Mouse (Mus musculus): ENCODE results near the gene Fam124a. TPM values are rescaled to one million over a fixed set of nuclear protein-coding genes. Genes with fewer than 3 reads are reported as not detected.
A peak's percentile ranks its signal among the peaks of the same experiment; 100 is the strongest.
"Not testable (repeated sequence)": the region's sequence is repeated elsewhere in the genome, so short reads cannot be mapped to it uniquely, and the experiment has no call there.

The Fam124a gene
- polyA plus RNA-seq, 1 experiment from 2014 or later, result 55.3 TPM

DNA sequence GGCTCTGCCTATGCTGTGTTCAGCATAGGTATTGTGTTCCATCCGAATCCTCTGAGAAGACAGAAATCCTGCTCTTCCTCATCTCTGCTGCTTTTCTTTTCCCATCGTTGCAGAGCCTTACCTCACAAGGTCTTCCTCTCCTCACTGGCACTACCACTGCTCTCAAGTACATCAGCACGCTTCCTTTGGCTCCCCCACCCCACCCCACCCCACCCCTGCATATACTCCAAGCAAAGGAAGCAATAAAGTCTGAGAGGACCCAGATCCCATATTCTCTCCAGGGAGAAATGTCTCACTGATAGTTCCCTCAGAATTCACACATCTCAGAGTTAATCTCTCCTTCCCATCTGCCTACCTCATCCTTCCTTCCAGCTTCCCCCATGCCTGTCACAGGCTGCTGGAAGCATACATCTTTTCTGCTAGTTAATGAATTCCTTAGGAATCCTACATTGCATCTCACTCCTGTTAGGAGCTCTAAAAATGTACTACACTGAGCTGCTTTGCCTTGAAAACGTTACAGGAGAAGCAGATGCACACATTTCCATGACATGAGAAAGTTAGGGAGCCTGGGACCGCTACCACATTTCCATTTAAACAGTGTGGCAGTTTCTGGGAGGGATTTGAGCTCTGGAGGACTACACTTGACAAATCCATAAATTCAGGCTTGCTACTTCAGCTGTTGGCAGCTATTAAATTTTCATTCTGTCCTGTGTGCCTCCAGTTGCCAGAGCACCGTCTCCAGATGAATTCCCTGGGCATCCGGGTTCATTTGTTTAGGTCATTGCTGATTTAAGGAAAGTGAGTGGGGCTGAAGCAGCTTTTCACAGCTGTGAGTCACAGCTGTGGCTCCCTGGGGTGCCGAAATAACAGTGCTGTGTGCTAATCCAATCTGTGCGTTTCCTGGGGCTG is 82.2 kb downstream of the Fam124a start:
- 24% methylated on average over 9 of the region's 9 CpGs for WGBS
- Histone ChIP-seq H3K36me3 (ENCODE audit: control insufficient read depth, insufficient read depth, low read length) (no peaks in the 10 kb centered on the region), H3K9me3 (replicated peaks; ENCODE audit: control insufficient read depth, low read length, poor library complexity, severe bottlenecking) (no peaks in the 10 kb centered on the region), H3K4me3 (ENCODE audit: low read depth, low read length) (no peak overlapping the region), H3K27ac (ENCODE audit: low read length) (peak overlapping the region; percentile 69), H3K4me1 (ENCODE audit: control insufficient read depth, insufficient read depth, low read length) (peaks cover 9% of the 10 kb centered on the region), H3K9ac (ENCODE audit: low read depth, low read length) (no peak overlapping the region), H3K27me3 (ENCODE audit: control insufficient read depth, insufficient read depth, low read depth, low read length) (no peaks in the 10 kb centered on the region), H3K4me2 (ENCODE audit: low read length) (peak overlapping the region; percentile 33)
- ATAC-seq, result peak; percentile 63

- H3K27me3 ChIP-seq (ENCODE audit: control insufficient read depth, insufficient read depth, low read depth, low read length), result no peaks in the 10 kb centered on the region
- no peak overlapping the region for H3K9ac ChIP-seq (ENCODE audit: low read depth, low read length)
- H3K36me3 ChIP-seq (ENCODE audit: control insufficient read depth, insufficient read depth, low read length), result no peaks in the 10 kb centered on the region
- no peaks in the 10 kb centered on the region for H3K9me3 ChIP-seq (replicated peaks; ENCODE audit: control insufficient read depth, low read length, poor library complexity, severe bottlenecking)
- peak overlapping the region; percentile 33 for H3K4me2 ChIP-seq (ENCODE audit: low read length)
- 30% methylated on average over 6 of the region's 6 CpGs for WGBS
- H3K4me1 ChIP-seq (ENCODE audit: control insufficient read depth, insufficient read depth, low read length), result peaks cover 9% of the 10 kb centered on the region
- ATAC-seq, result peak; percentile 34; the same call in 1 of the 2 replicates
- H3K4me3 ChIP-seq (ENCODE audit: low read depth, low read length), result no peak overlapping the region
- peak overlapping the region; percentile 69 for H3K27ac ChIP-seq (ENCODE audit: low read length)
Observed at GRCm38 (mm10) chr14:62638345-62638702, 82.8 kb downstream of the Fam124a start.

- WGBS, result 71% methylated on average over 6 of the region's 6 CpGs
- Histone ChIP-seq H3K9me3 (replicated peaks; ENCODE audit: control insufficient read depth, low read length, poor library complexity, severe bottlenecking) (no peaks in the 10 kb centered on the region), H3K9ac (ENCODE audit: low read depth, low read length) (no peak overlapping the region), H3K27ac (ENCODE audit: low read length) (no peak overlapping the region), H3K4me3 (ENCODE audit: low read depth, low read length) (no peak overlapping the region), H3K36me3 (ENCODE audit: control insufficient read depth, insufficient read depth, low read length) (no peaks in the 10 kb centered on the region), H3K4me1 (ENCODE audit: control insufficient read depth, insufficient read depth, low read length) (peaks cover 9% of the 10 kb centered on the region), H3K27me3 (ENCODE audit: control insufficient read depth, insufficient read depth, low read depth, low read length) (no peaks in the 10 kb centered on the region), H3K4me2 (ENCODE audit: low read length) (no peak overlapping the region)
- no peak for ATAC-seq
Observed at GRCm38 (mm10) chr14:62639111-62639510, 83.6 kb downstream of the Fam124a start.

DNA sequence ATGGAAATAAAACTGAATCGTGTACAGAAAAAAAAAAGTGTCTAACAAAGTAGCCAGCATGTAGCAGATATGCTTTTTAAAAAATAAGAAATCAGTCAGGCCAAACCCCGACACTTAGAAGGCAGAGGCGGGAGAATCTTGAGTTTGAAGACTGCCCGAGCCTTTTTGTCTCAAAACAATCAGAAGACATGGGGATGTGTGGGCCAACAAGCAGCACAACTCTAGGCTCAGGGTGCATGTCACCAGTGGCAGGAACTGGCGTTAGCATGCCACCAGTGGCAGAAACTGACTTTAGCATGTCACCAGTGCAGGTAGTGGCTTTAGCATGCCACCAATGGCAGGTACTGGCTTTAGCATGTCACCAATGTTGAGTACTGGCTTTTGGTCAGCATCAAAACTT is 84.0 kb downstream of the Fam124a start:
- no peak for ATAC-seq

DNA sequence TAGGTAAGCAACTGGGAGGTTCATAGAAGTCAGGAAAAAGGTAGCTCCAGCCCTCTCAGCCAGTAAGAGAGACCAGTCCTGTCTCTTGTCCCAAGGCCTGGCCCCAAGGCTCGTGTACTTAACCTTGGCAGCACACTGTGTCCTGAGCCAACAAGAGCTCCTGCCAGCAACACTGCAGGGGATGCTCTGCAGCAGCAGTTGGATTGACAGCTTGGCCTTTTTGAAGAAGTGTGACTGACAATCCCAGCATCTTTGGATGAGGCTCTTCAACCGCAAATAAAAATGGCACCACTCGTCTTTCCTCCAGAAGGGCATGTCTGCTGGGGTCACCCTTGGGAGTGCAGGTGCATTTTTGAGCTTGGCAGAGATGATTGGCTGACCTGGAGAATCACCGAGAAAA is 84.9 kb downstream of the Fam124a start:
- WGBS, result 54% methylated on average over 4 of the region's 4 CpGs
- ATAC-seq, result no peak
- peaks cover 9% of the 10 kb centered on the region for H3K4me1 ChIP-seq (ENCODE audit: control insufficient read depth, insufficient read depth, low read length)
- no peaks in the 10 kb centered on the region for H3K36me3 ChIP-seq (ENCODE audit: control insufficient read depth, insufficient read depth, low read length)
- no peak overlapping the region for H3K9ac ChIP-seq (ENCODE audit: low read depth, low read length)
- H3K4me3 ChIP-seq (ENCODE audit: low read depth, low read length), result no peak overlapping the region
- H3K9me3 ChIP-seq (replicated peaks; ENCODE audit: control insufficient read depth, low read length, poor library complexity, severe bottlenecking), result no peaks in the 10 kb centered on the region
- no peak overlapping the region for H3K4me2 ChIP-seq (ENCODE audit: low read length)
- H3K27ac ChIP-seq (ENCODE audit: low read length), result no peak overlapping the region
- H3K27me3 ChIP-seq (ENCODE audit: control insufficient read depth, insufficient read depth, low read depth, low read length), result no peaks in the 10 kb centered on the region

More for the DNA sequence above, 84.0 kb downstream of the Fam124a start:
- Histone ChIP-seq H3K4me1 (ENCODE audit: control insufficient read depth, insufficient read depth, low read length) (peaks cover 9% of the 10 kb centered on the region), H3K27me3 (ENCODE audit: control insufficient read depth, insufficient read depth, low read depth, low read length) (no peaks in the 10 kb centered on the region), H3K9me3 (replicated peaks; ENCODE audit: control insufficient read depth, low read length, poor library complexity, severe bottlenecking) (no peaks in the 10 kb centered on the region), H3K4me3 (ENCODE audit: low read depth, low read length) (no peak overlapping the region), H3K27ac (ENCODE audit: low read length) (no peak overlapping the region), H3K4me2 (ENCODE audit: low read length) (no peak overlapping the region), H3K9ac (ENCODE audit: low read depth, low read length) (no peak overlapping the region), H3K36me3 (ENCODE audit: control insufficient read depth, insufficient read depth, low read length) (no peaks in the 10 kb centered on the region)
- WGBS, result 91% methylated on average over 5 of the region's 5 CpGs

DNA sequence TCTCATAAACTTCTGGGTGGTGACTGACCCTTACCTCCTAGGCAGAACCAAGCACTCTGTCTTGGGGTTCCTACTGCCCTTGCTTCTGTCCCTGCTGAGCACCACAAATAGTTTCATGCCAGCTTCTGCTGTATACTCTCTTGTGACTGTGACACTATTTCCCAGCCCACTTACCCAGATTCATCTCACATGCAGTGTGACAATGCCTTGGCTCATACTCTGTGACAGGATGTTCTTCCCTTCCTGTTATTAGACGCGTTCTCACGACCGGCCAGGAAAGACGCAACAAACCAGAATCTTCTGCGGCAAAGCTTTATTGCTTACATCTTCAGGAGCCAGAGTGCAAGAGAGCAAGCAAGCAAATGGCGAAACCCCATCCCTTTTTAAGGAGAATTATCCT is 86.8 kb downstream of the Fam124a start:
- not testable (repeated sequence) for H3K4me1 ChIP-seq (ENCODE audit: control insufficient read depth, insufficient read depth, low read length); H3K36me3 ChIP-seq (ENCODE audit: control insufficient read depth, insufficient read depth, low read length); ATAC-seq; H3K9me3 ChIP-seq (replicated peaks; ENCODE audit: control insufficient read depth, low read length, poor library complexity, severe bottlenecking); H3K9ac ChIP-seq (ENCODE audit: low read depth, low read length); H3K4me2 ChIP-seq (ENCODE audit: low read length); H3K27me3 ChIP-seq (ENCODE audit: control insufficient read depth, insufficient read depth, low read depth, low read length); H3K4me3 ChIP-seq (ENCODE audit: low read depth, low read length); H3K27ac ChIP-seq (ENCODE audit: low read length)
- WGBS, result 96% methylated on average over 6 of the region's 7 CpGs

DNA sequence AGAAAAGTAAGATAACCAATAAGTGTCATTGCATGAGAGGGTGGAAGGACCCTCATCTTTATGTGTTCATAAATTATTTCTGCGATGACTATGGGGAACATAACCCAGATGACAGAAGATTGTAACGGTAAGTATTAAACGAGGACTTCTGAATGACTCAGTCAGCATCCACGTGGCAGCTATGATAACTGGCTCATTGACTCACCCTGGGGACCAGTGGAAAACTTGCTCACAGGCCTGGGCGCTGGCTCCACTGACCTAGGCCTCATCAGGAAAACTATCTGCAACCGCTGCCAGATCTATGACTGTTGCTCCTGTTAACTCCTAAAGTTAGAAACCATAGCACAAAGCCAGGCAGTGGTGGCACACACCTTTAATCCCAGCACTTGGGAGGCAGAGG is 92.9 kb downstream of the Fam124a start:
- H3K27me3 ChIP-seq (ENCODE audit: control insufficient read depth, insufficient read depth, low read depth, low read length), result no peaks in the 10 kb centered on the region
- H3K36me3 ChIP-seq (ENCODE audit: control insufficient read depth, insufficient read depth, low read length), result no peaks in the 10 kb centered on the region
- no peak overlapping the region for H3K4me3 ChIP-seq (ENCODE audit: low read depth, low read length)
- no peak overlapping the region for H3K4me2 ChIP-seq (ENCODE audit: low read length)
- H3K4me1 ChIP-seq (ENCODE audit: control insufficient read depth, insufficient read depth, low read length), result no peaks in the 10 kb centered on the region
- 89% methylated on average over 6 of the region's 6 CpGs for WGBS
- ATAC-seq, result no peak
- no peaks in the 10 kb centered on the region for H3K9me3 ChIP-seq (replicated peaks; ENCODE audit: control insufficient read depth, low read length, poor library complexity, severe bottlenecking)
- no peak overlapping the region for H3K9ac ChIP-seq (ENCODE audit: low read depth, low read length)
- no peak overlapping the region for H3K27ac ChIP-seq (ENCODE audit: low read length)

DNA sequence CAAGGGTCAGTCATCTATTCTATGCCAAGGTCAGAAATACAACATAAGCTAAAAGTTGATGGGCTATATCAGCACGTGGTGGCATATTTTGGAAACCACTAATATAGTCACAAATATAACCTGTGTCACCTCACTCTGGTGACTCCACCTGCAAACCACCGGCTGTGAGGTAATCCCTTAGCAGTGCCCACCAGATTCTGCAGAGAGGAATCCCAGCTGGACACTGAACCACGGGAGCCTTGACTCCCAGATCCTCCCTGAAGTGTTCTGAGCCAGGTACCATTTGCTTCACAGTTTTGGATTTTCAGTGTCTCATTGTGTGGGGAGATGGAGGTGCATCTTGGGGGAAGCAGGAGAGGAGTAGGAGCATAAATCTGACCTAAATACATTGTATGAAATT is 94.8 kb downstream of the Fam124a start:
- ATAC-seq, result no peak
- Histone ChIP-seq H3K27me3 (ENCODE audit: control insufficient read depth, insufficient read depth, low read depth, low read length) (no peaks in the 10 kb centered on the region), H3K9me3 (replicated peaks; ENCODE audit: control insufficient read depth, low read length, poor library complexity, severe bottlenecking) (no peaks in the 10 kb centered on the region), H3K4me2 (ENCODE audit: low read length) (no peak overlapping the region), H3K4me1 (ENCODE audit: control insufficient read depth, insufficient read depth, low read length) (no peaks in the 10 kb centered on the region), H3K36me3 (ENCODE audit: control insufficient read depth, insufficient read depth, low read length) (no peaks in the 10 kb centered on the region), H3K9ac (ENCODE audit: low read depth, low read length) (no peak overlapping the region), H3K27ac (ENCODE audit: low read length) (no peak overlapping the region), H3K4me3 (ENCODE audit: low read depth, low read length) (no peak overlapping the region)
- WGBS, result 69% methylated on average over 3 of the region's 3 CpGs

DNA sequence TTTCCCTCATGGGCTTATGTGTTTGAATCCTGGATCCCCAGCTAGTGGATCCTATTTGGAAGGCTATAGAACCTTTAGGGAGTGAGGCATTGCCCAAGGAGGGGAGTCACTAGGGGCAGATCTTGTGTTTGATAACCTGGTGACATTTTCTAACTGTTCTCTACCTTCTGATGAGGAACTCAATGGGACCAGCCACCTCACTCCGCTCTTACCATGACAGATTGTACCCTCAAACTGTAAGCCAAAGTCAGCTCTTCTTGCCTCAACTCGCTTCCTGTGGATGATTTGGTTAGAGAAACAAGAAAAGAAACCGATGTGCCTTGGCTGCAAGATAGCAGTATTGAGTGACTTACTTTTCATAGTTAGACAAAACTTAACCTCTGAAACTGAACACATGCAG is 96.2 kb downstream of the Fam124a start:
- no peaks in the 10 kb centered on the region for H3K4me1 ChIP-seq (ENCODE audit: control insufficient read depth, insufficient read depth, low read length)
- no peak for ATAC-seq
- H3K4me2 ChIP-seq (ENCODE audit: low read length), result no peak overlapping the region
- H3K9me3 ChIP-seq (replicated peaks; ENCODE audit: control insufficient read depth, low read length, poor library complexity, severe bottlenecking), result no peaks in the 10 kb centered on the region
- 92% methylated on average over 3 of the region's 3 CpGs for WGBS
- no peak overlapping the region for H3K9ac ChIP-seq (ENCODE audit: low read depth, low read length)
- no peaks in the 10 kb centered on the region for H3K27me3 ChIP-seq (ENCODE audit: control insufficient read depth, insufficient read depth, low read depth, low read length)
- H3K4me3 ChIP-seq (ENCODE audit: low read depth, low read length), result no peak overlapping the region
- H3K36me3 ChIP-seq (ENCODE audit: control insufficient read depth, insufficient read depth, low read length), result no peaks in the 10 kb centered on the region
- no peak overlapping the region for H3K27ac ChIP-seq (ENCODE audit: low read length)
